Mouse (Mus musculus) c-Kit-positive CD71-negative TER-119-negative erythroid progenitor cells, embryonic 14.5 days (primary cell): ENCODE results near the gene Synj2.

Source experiments
- DNase-seq: peaks from one replicate; pipeline ENCODE4 v3.0.0-alpha.2; 2013; ENCODE audit warnings: low read depth

Synj2 gene

DNA sequence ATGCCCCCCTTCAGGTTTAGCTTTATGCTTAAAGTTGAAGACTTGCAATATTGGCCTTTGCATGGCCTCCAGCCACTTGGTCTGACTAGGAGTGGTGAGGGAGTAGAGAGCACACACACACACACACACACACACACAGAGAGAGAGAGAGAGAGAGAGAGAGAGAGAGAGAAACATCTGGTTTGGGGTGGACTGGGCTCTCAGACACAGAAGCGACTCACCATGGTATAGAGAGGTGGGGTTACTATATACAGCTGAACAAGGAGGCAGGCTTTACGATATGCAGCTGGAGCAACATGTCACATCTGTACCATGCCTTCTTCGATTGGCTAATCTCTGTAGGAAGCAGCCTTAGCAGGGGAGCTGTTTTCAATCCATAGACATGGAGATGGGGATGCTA, 5.4 kb upstream of the Synj2 start:
- no peak for DNase-seq

DNA sequence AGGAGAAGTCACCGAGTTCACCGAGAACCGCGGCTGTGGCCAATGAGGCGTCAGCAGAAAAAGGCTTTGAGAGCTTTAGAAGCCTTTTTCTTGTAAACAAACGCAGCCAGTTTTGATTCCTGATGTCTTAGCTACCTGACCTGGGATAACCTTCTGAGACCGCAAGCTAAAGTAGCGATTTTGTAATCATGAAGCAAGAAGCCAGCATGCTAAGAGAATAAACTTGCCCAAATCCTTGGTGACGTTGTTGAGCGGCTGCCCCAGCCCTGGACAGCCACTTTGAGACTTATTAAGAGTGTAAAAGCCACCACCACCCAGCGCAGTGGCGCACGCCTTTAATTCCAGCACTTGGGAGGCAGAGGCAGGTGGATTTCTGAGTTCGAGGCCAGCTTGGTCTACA, 4.8 kb upstream of the Synj2 start:
- DNase-seq: no peak

DNA sequence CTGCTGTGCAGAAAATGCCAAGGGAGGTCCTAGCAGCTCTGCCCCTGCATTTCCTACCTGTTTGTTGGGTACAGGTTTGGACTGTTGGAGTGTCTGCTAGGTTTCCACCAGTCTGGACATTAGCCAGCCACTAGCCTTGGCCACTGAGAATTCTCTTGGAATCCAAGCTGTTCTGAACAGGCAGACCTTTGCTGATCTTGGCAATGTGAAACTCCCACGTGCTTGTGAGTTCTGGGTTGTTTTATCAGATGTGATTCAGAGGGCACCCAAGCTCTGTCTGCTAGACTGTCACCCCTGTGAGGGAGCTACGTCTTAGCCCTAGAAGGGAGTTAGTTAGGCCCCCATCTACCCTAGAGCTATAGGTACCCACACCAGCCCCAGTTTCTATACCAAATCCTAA, 3.6 kb upstream of the Synj2 start:
- DNase-seq: no peak

GRCm38 (mm10) chr17:5939871-5940270, 1.2 kb upstream of the Synj2 start:
- no peak for DNase-seq

GRCm38 (mm10) chr17:5940792-5941191, 288 bp upstream of the Synj2 start:
- peak; percentile 41 for DNase-seq

DNA sequence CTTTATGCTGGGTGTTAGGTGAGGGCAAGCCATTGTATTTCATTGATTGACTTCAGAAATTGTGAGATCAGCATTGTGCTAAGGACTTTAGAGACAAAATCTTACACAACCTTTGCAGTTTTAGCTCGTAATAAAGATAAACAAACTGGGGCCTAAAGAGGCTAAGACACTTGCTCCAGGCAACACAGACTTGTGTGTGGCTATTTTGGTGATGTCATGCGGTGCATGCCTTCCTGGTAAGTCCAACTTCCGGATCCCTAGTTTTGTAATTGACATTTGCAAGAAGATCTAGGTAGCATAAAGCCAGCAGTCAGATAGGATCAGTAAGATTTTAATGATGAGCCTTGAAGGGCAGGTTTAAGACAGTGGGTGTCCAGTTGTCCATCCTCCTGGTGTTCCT, 1.1 kb downstream of the Synj2 start:
- no peak for DNase-seq

DNA sequence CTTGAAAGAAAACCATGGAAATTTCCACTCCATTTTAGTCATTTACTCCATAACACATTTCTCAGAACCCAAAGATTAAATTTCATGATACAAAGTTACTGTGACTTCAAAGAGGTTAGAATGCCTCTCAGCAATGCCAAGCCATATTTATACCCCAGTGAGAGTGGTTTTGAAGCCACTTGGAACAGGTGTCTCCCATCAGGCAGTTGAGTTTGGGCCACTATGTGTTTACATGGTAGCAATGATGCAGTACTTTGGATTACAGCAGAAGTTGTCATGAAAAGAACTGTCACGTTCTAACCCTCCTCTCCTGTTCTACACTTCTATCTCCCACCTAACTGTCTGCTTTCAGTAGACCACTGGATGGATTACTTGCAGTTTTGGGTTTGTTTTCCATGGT, 2.0 kb downstream of the Synj2 start:
- DNase-seq: no peak

DNA sequence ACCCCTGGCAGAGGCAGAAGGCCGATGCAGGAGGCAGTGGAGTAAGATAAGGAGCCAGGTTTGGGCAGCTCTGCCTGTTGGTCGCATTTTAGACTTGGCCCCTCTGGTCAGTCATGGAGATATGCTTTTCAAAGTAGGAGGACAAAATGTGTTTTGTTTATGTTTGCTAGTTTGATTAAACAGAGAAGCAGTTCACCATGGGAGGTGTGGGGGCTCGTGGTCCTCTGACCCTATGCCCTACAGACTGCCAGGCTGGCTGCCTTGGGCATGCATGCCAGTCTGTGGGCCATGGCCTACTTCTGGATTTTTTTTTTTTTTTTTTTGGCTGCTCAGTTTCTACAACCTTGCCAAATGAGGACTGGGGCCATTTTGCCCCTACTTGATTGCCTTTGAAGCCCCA, 6.0 kb downstream of the Synj2 start:
- DNase-seq: no peak

- no peak for DNase-seq
Observed at GRCm38 (mm10) chr17:5952455-5952854, 11.4 kb downstream of the Synj2 start.

DNA sequence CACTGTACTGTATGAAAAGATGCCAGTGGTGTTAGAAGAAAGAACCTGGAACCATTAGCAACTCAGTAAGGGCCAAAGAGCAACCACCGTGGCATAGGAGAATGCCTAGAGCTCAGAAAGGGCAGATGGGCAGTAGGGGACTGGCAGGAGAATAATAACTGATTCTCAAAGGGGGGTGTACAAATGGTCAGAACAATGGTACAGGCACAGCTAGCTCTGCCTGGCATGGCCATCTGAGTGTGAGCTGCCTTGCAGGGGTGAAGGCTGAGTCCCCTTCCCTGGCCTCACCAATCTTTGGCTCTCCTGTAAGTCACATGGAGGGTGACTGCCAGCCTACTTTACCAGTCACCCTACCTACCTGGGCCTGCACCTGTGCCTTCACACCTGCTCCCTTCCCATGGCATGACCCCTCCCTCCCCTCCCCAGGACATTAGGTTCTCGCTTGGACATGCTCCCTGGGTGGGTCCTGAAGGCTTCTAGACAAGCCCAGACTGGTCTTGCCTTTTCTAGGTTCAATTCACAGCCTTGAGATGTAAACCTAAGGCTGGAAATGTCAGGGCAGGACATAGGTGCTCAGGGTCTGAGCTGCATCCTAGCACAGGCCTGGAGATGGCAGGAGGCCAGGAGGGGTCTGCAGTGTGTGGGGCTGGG, 15.4 kb downstream of the Synj2 start:
- DNase-seq: no peak

- no peak for DNase-seq
Observed at GRCm38 (mm10) chr17:5957097-5957496, 16.0 kb downstream of the Synj2 start.

DNA sequence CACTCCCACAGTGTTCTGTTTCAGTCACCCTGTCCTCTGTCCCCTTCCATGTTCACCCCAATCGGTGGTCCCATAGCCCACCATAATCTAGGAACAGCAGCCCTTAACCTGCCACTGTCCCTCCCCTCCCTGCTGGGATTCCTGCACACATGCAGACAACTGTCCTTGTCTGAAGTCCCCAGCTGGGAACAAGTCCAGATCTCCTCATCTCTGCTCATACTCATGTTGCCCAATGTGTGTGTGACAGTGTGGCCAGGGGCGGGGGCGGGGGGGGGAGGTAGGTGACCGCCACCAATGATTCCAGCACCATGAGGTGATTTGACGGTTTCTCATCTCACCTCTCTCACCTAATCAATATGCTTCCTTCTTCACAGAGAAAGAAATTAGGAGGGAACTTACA, 17.1 kb downstream of the Synj2 start:
- no peak for DNase-seq

DNA sequence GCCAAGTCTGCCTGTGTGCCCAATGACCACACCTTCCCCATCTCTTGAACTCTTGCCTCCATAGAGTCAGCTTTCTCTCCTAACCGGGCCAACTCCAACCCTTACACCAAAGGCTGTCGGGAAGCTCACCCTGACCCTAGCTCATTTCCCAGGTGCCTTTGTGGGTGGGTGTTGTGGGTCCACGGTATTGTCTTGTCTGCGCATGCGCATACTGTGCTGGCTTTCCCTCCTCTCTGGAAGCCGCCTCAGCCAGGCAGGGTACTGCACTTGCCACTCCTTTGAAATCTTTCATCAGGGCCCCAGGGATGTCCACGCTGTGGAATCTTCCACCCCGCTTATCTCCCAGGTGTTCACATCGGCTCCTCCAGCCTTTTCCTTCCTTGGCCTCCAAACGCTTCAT, 17.6 kb downstream of the Synj2 start:
- DNase-seq: no peak

DNA sequence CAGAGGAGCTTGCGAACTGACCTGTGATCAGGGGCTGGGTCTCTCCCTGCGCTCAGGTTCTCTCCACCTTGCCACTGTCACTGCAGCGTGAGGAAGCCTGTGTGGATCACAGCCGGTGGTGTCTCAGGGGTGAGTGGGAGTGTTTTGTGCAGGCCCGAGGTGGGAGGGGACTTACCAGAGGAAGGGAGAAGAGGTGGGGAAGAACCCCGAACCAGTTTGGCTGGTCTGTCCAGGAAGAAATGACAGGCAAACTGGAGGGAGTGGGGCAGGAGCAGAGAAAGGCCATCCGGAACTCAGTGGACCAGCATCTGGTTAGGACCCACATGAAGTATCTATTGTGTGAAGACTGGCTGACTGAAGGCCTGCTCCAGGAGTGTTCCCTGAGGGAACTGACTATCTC, 18.0 kb downstream of the Synj2 start:
- no peak for DNase-seq

GRCm38 (mm10) chr17:5959802-5960201, 18.7 kb downstream of the Synj2 start:
- DNase-seq: no peak

DNA sequence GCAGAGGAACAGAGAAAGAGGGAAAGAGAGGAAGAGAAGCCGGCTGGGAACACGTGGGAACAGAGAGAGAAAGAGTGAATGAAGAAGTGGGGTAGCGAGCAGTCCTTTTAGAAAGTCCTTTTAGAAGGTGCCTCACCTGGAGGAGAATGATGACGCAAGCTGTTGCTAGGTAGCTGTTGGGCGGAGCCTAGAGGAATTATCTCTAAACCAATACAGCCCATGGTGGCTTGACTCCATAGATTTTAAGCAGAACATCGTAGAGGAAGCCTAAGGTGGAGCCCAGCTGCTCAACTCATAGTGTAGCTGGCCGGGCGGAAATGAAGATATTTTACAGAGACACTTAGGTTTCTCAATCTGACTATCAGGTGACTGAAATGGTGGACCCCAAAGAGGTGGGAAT, 22.7 kb downstream of the Synj2 start:
- no peak for DNase-seq

GRCm38 (mm10) chr17:5965084-5965781, 24.2 kb downstream of the Synj2 start:
- no peak for DNase-seq

DNA sequence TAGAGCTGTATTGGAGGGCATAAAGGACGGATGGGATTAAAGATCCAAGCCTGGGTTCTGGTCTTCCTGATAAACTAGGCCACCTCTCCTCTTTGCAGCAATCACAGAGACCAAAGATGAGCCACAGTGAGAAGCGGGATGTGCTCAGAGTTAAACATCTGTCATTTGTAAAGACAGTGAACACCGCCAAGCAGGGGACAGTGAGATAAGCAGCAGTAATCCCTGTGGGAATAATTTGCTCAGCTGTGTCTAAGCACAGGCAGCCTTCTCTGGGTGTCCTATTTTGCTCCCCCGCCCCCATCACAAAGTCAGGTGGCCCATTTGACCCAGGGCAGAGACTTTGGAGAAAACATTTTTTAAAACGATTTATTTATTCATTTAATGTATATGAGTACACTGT, 25.6 kb downstream of the Synj2 start:
- DNase-seq: no peak

- DNase-seq: no peak
Observed at GRCm38 (mm10) chr17:5968562-5968961, 27.5 kb downstream of the Synj2 start.

DNA sequence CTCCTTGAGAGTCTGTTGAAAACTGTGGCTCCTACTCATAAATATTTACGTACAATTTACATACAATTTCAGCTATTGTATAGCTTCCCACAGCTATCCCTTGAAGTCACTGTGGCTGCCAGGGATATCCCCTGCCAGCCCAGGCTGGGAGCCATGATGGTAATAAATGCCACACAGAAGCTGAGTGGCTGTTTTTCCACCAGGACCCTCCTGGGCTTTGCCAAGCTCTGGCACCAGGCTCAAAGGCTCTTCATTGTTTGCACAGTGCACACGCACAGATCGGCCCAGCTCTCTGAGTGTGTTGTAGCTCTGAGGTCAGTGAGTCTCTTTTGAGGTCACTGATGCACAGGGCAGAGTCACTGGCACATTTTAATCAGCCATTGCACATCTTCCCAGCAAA, 28.2 kb downstream of the Synj2 start:
- no peak for DNase-seq

GRCm38 (mm10) chr17:5970298-5970821, 29.3 kb downstream of the Synj2 start:
- no peak for DNase-seq

- no peak for DNase-seq
Observed at GRCm38 (mm10) chr17:5973536-5973935, 32.5 kb downstream of the Synj2 start.

DNA sequence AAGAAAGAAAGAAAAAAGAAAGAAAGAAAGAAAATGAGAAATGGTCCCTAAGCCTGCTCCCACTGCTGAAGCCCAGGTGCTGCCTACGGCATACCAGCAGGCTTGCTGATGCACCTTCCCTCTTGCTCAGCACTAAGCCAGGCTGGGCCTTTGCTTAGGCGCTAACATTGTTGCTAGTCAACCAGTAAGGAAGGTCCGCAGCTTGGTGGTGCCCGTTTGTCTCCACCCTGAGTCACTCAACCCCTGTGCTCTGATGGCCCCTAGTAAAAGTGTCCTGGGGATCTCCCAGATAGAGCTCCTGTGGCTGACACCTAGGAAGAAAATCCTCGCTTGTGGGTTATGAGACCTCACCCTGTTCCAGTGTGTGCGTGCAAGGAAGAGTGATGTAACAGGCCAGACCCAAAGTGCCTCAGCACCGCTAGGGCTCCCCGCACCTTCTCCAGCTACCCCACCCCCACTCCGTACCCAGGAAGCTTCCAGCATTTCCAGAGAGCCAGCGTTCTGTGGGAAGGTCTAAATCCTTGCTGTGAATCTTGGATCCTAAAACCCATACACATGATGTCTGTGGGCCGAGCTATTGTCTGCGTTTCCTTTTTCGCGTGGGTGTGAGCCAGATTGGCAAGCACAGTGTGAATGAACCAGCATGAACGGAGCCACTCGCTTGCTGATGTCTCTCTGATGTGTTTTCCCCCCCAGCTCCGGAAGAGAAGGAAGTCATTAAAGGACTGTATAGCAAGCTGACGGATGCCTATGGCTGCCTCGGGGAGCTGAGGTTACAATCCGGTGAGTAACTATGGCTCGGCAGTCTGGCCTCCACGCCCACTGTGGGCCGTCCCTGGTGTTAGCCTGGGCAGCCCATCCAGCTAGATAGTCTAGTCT, 34.3 kb downstream of the Synj2 start:
- peak; percentile 53 for DNase-seq
